Mouse (Mus musculus): Measurements from ENCODE around the gene Ccdc58. TPM values are rescaled to one million over a fixed set of nuclear protein-coding genes. Genes with fewer than 3 reads are reported as not detected.
"Not testable (repeated sequence)": the region's sequence is repeated elsewhere in the genome, so short reads cannot be mapped to it uniquely, and the experiment has no call there.

Gene Ccdc58
- polyA plus RNA-seq, 1 experiment from 2014 or later: 87.5 TPM

GRCm38 (mm10) chr16:36090785-36091509 lies 19.5 kb downstream of the Ccdc58 start:
- 88% methylated on average over 11 of the region's 11 CpGs for WGBS (ENCODE audit: insufficient replicate concordance)
- ATAC-seq (replicated peaks; ENCODE audit: insufficient number of reproducible peaks, low FRiP score, low TSS enrichment): no peak
- Histone ChIP-seq H3K27ac (ENCODE audit: low read depth, low read length) (no peak overlapping the region), H3K36me3 (ENCODE audit: control insufficient read depth, insufficient read depth, low read length) (peaks cover 13% of the 10 kb centered on the region), H3K4me3 (ENCODE audit: low read depth, low read length) (no peak overlapping the region), H3K4me2 (no peak overlapping the region), H3K4me1 (ENCODE audit: control insufficient read depth, insufficient read depth, low read length) (no peaks in the 10 kb centered on the region), H3K9me3 (replicated peaks; ENCODE audit: control insufficient read depth, low read length) (no peaks in the 10 kb centered on the region), H3K27me3 (ENCODE audit: control insufficient read depth, insufficient read depth, low read length) (no peaks in the 10 kb centered on the region), H3K9ac (ENCODE audit: low read depth, low read length) (no peak overlapping the region)

- Histone ChIP-seq H3K36me3 (ENCODE audit: control insufficient read depth, insufficient read depth, low read length) (peaks cover 5% of the 10 kb centered on the region), H3K4me3 (ENCODE audit: low read depth, low read length) (no peak overlapping the region), H3K9ac (ENCODE audit: low read depth, low read length) (no peak overlapping the region), H3K9me3 (replicated peaks; ENCODE audit: control insufficient read depth, low read length) (no peaks in the 10 kb centered on the region), H3K27me3 (ENCODE audit: control insufficient read depth, insufficient read depth, low read length) (no peaks in the 10 kb centered on the region), H3K27ac (ENCODE audit: low read depth, low read length) (no peak overlapping the region), H3K4me2 (no peak overlapping the region), H3K4me1 (ENCODE audit: control insufficient read depth, insufficient read depth, low read length) (no peaks in the 10 kb centered on the region)
- no peak for ATAC-seq (replicated peaks; ENCODE audit: insufficient number of reproducible peaks, low FRiP score, low TSS enrichment)
- WGBS (ENCODE audit: insufficient replicate concordance): 88% methylated on average over 3 of the region's 3 CpGs
Observed at GRCm38 (mm10) chr16:36094079-36094478, 22.6 kb downstream of the Ccdc58 start.

- not testable (repeated sequence) for ATAC-seq (replicated peaks; ENCODE audit: insufficient number of reproducible peaks, low FRiP score, low TSS enrichment); H3K27ac ChIP-seq (ENCODE audit: low read depth, low read length); H3K4me3 ChIP-seq (ENCODE audit: low read depth, low read length); H3K27me3 ChIP-seq (ENCODE audit: control insufficient read depth, insufficient read depth, low read length); H3K4me1 ChIP-seq (ENCODE audit: control insufficient read depth, insufficient read depth, low read length); H3K4me2 ChIP-seq; H3K9me3 ChIP-seq (replicated peaks; ENCODE audit: control insufficient read depth, low read length); H3K9ac ChIP-seq (ENCODE audit: low read depth, low read length); H3K36me3 ChIP-seq (ENCODE audit: control insufficient read depth, insufficient read depth, low read length)
- WGBS (ENCODE audit: insufficient replicate concordance): 87% methylated on average over 12 of the region's 12 CpGs
Observed at GRCm38 (mm10) chr16:36097813-36098499, 26.5 kb downstream of the Ccdc58 start.

DNA sequence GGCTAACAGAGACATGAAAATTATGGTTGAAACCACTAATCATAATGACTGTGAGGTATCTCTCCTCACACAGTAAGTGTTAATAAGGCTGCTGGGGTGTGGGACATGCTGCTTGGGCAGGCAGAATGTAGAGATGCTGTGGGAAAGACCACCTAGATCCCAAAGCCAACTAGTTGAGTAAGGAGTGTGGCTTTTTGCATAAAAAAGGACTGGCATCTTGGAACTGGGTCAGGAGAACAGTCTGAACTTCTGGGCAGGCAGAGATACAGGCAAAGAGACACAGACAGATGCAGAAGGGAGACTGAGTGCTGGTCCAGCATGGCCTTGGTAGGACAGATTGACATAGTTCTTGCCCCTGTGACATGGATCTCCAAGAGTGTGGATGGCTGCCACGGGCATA lies 30.0 kb downstream of the Ccdc58 start:
- H3K9ac ChIP-seq (ENCODE audit: low read depth, low read length): no peak overlapping the region
- no peak overlapping the region for H3K27ac ChIP-seq (ENCODE audit: low read depth, low read length)
- no peak overlapping the region for H3K4me2 ChIP-seq
- H3K27me3 ChIP-seq (ENCODE audit: control insufficient read depth, insufficient read depth, low read length): no peaks in the 10 kb centered on the region
- H3K4me1 ChIP-seq (ENCODE audit: control insufficient read depth, insufficient read depth, low read length): no peaks in the 10 kb centered on the region
- peaks cover 4% of the 10 kb centered on the region for H3K9me3 ChIP-seq (replicated peaks; ENCODE audit: control insufficient read depth, low read length)
- 85% methylated on average over 1 of the region's 1 CpGs for WGBS (ENCODE audit: insufficient replicate concordance)
- H3K36me3 ChIP-seq (ENCODE audit: control insufficient read depth, insufficient read depth, low read length): no peaks in the 10 kb centered on the region
- H3K4me3 ChIP-seq (ENCODE audit: low read depth, low read length): no peak overlapping the region
- ATAC-seq (replicated peaks; ENCODE audit: insufficient number of reproducible peaks, low FRiP score, low TSS enrichment): no peak

DNA sequence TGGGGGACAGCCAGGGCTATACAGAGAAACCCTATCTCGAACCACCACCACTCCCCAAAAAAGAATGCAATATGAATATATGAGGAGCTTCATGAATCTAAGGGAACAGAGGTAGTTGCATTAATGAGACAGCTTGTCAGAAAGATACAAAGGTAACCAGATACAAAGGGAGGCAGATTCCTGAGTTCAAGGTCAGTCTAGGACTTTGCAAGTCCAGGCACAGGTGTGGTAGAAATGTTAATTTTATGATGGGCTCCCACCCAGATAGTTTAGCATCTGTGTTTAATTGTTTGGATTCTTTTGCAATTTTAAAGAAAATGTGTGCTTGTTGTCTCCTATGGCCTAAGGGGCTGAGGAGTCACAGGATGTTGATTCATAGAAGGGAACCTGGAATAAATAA lies 30.7 kb downstream of the Ccdc58 start:
- no peak overlapping the region for H3K27ac ChIP-seq (ENCODE audit: low read depth, low read length)
- H3K36me3 ChIP-seq (ENCODE audit: control insufficient read depth, insufficient read depth, low read length): no peaks in the 10 kb centered on the region
- 69% methylated on average over 1 of the region's 1 CpGs for WGBS (ENCODE audit: insufficient replicate concordance)
- ATAC-seq (replicated peaks; ENCODE audit: insufficient number of reproducible peaks, low FRiP score, low TSS enrichment): no peak
- no peak overlapping the region for H3K9ac ChIP-seq (ENCODE audit: low read depth, low read length)
- peaks cover 4% of the 10 kb centered on the region for H3K9me3 ChIP-seq (replicated peaks; ENCODE audit: control insufficient read depth, low read length)
- H3K4me1 ChIP-seq (ENCODE audit: control insufficient read depth, insufficient read depth, low read length): no peaks in the 10 kb centered on the region
- H3K27me3 ChIP-seq (ENCODE audit: control insufficient read depth, insufficient read depth, low read length): no peaks in the 10 kb centered on the region
- H3K4me3 ChIP-seq (ENCODE audit: low read depth, low read length): no peak overlapping the region
- H3K4me2 ChIP-seq: no peak overlapping the region

DNA sequence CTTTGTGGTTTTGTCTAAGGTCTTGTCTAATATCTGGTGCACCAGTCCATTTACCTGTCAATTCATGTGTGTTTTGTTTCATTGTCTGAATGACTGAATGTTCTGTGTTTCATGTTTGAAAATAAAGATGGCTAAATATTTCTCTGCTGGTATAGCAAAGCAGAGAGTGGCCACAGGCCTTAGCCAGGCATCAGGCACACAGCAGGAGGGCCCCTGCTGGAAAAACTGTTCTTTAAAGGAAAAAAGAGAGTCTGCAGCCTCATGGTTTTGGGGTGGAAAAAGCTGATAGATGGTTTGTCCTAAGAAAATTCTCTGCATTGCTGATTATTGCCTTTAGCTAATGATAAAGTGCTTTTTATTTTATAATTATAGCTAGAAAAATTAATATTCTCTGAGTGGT lies 40.0 kb downstream of the Ccdc58 start:
- H3K9me3 ChIP-seq (replicated peaks; ENCODE audit: control insufficient read depth, low read length); ATAC-seq (replicated peaks; ENCODE audit: insufficient number of reproducible peaks, low FRiP score, low TSS enrichment); H3K4me1 ChIP-seq (ENCODE audit: control insufficient read depth, insufficient read depth, low read length); H3K27ac ChIP-seq (ENCODE audit: low read depth, low read length); H3K27me3 ChIP-seq (ENCODE audit: control insufficient read depth, insufficient read depth, low read length); H3K4me3 ChIP-seq (ENCODE audit: low read depth, low read length); H3K4me2 ChIP-seq; H3K9ac ChIP-seq (ENCODE audit: low read depth, low read length); H3K36me3 ChIP-seq (ENCODE audit: control insufficient read depth, insufficient read depth, low read length): not testable (repeated sequence)

GRCm38 (mm10) chr16:36115751-36116150 lies 44.3 kb downstream of the Ccdc58 start:
- not testable (repeated sequence) for ATAC-seq (replicated peaks; ENCODE audit: insufficient number of reproducible peaks, low FRiP score, low TSS enrichment)

GRCm38 (mm10) chr16:36128092-36128491 lies 56.6 kb downstream of the Ccdc58 start:
- WGBS (ENCODE audit: insufficient replicate concordance): 87% methylated on average over 7 of the region's 7 CpGs
- Histone ChIP-seq H3K27ac (ENCODE audit: low read depth, low read length) (no peak overlapping the region), H3K4me3 (ENCODE audit: low read depth, low read length) (no peak overlapping the region), H3K27me3 (ENCODE audit: control insufficient read depth, insufficient read depth, low read length) (no peaks in the 10 kb centered on the region), H3K36me3 (ENCODE audit: control insufficient read depth, insufficient read depth, low read length) (no peaks in the 10 kb centered on the region), H3K9ac (ENCODE audit: low read depth, low read length) (no peak overlapping the region), H3K9me3 (replicated peaks; ENCODE audit: control insufficient read depth, low read length) (no peaks in the 10 kb centered on the region), H3K4me2 (no peak overlapping the region), H3K4me1 (ENCODE audit: control insufficient read depth, insufficient read depth, low read length) (no peaks in the 10 kb centered on the region)
- no peak for ATAC-seq (replicated peaks; ENCODE audit: insufficient number of reproducible peaks, low FRiP score, low TSS enrichment)

More at GRCm38 (mm10) chr16:36115751-36116150, 44.3 kb downstream of the Ccdc58 start:
- not testable (repeated sequence) for H3K27ac ChIP-seq (ENCODE audit: low read depth, low read length); H3K36me3 ChIP-seq (ENCODE audit: control insufficient read depth, insufficient read depth, low read length); H3K9ac ChIP-seq (ENCODE audit: low read depth, low read length); H3K4me3 ChIP-seq (ENCODE audit: low read depth, low read length); H3K4me1 ChIP-seq (ENCODE audit: control insufficient read depth, insufficient read depth, low read length); H3K4me2 ChIP-seq; H3K9me3 ChIP-seq (replicated peaks; ENCODE audit: control insufficient read depth, low read length); H3K27me3 ChIP-seq (ENCODE audit: control insufficient read depth, insufficient read depth, low read length)
- WGBS (ENCODE audit: insufficient replicate concordance): 82% methylated on average over 6 of the region's 6 CpGs

DNA sequence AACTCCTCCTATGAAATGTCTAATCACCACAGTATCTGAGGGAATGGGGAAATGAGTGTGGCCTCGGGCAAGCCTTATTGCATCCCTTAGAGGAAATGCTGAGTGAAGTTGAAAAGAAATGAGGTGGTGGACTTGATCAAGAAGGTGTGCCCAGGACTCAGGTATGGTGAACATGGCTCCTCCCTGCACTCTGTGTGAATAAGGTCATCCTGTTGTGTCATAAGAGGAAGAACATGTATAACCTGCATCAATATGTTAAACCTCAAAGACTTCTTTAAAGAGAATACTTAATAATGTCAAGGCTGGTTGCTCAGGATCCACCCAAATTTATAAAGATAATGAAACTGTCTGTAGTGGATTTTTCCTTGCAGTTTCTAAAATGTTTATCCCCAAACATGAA lies 59.7 kb downstream of the Ccdc58 start, which contains the start of gene Csta1:
Csta1 (minus strand) TSS at position 101 of the 400 bp plus-strand sequence.
- Histone ChIP-seq H3K27ac (ENCODE audit: low read depth, low read length) (no peak within 1 kb of the TSS), H3K36me3 (ENCODE audit: control insufficient read depth, insufficient read depth, low read length) (no peaks in the 10 kb centered on the region), H3K9ac (ENCODE audit: low read depth, low read length) (no peak within 1 kb of the TSS), H3K4me1 (ENCODE audit: control insufficient read depth, insufficient read depth, low read length) (no peaks in the 10 kb centered on the region), H3K9me3 (replicated peaks; ENCODE audit: control insufficient read depth, low read length) (no peaks in the 10 kb centered on the region), H3K27me3 (ENCODE audit: control insufficient read depth, insufficient read depth, low read length) (no peaks in the 10 kb centered on the region), H3K4me2 (no peak within 1 kb of the TSS), H3K4me3 (ENCODE audit: low read depth, low read length) (no peak within 1 kb of the TSS)
- no peak for ATAC-seq (replicated peaks; ENCODE audit: insufficient number of reproducible peaks, low FRiP score, low TSS enrichment)
- 63% methylated on average over 1 of the region's 1 CpGs for WGBS (ENCODE audit: insufficient replicate concordance)

All from heart, embryonic 11.5 days (tissue).